Comparison of ENCODE assay signal across 28 mouse cellular contexts in genomic region chr1:117113918-117114317, GRCm38 (mm10).
"Had no signal": no experiment of that assay in that cellular context is flagged by ENCODE, and none has a peak within 500 bp of the region (broad histone marks: within the 10 kb centered on the region; RNA-seq: fewer than 3 reads in every experiment).

No protein-coding gene starts in this region.

- H3K27me3 ChIP-seq: embryonic facial prominence, embryonic 12.5 days; embryonic facial prominence, embryonic 13.5 days; embryonic facial prominence, embryonic 15.5 days; forebrain, embryonic 12.5 days; forebrain, embryonic 13.5 days; forebrain, embryonic 15.5 days had no signal

- H3K27ac ChIP-seq: embryonic facial prominence, embryonic 10.5 days; embryonic facial prominence, embryonic 12.5 days; embryonic facial prominence, embryonic 13.5 days; embryonic facial prominence, embryonic 15.5 days; forebrain, embryonic 10.5 days; forebrain, embryonic 12.5 days; forebrain, embryonic 13.5 days; forebrain, embryonic 15.5 days; gastrocnemius, adult 2 months had no signal

- H3K4me2 ChIP-seq: embryonic facial prominence, embryonic 12.5 days; embryonic facial prominence, embryonic 13.5 days; embryonic facial prominence, embryonic 15.5 days; forebrain, embryonic 12.5 days; forebrain, embryonic 13.5 days; forebrain, embryonic 15.5 days had no signal

- H3K4me3 ChIP-seq: embryonic facial prominence, embryonic 10.5 days; embryonic facial prominence, embryonic 12.5 days; embryonic facial prominence, embryonic 13.5 days; embryonic facial prominence, embryonic 15.5 days; erythroblast, embryonic 14.5 days; forebrain, embryonic 10.5 days; forebrain, embryonic 12.5 days; forebrain, embryonic 13.5 days; forebrain, embryonic 15.5 days; gastrocnemius, adult 2 months had no signal

- H3K9me3 ChIP-seq: embryonic facial prominence, embryonic 10.5 days; embryonic facial prominence, embryonic 12.5 days; embryonic facial prominence, embryonic 13.5 days; embryonic facial prominence, embryonic 15.5 days; forebrain, embryonic 10.5 days; forebrain, embryonic 12.5 days; forebrain, embryonic 13.5 days; forebrain, embryonic 15.5 days had no signal

- H3K9ac ChIP-seq: embryonic facial prominence, embryonic 12.5 days; embryonic facial prominence, embryonic 13.5 days; embryonic facial prominence, embryonic 15.5 days; forebrain, embryonic 12.5 days; forebrain, embryonic 13.5 days; forebrain, embryonic 15.5 days; forebrain, postnatal 0 days had no signal

- H3K4me1 ChIP-seq: embryonic facial prominence, embryonic 10.5 days; embryonic facial prominence, embryonic 12.5 days; embryonic facial prominence, embryonic 13.5 days; embryonic facial prominence, embryonic 15.5 days; forebrain, embryonic 10.5 days; forebrain, embryonic 12.5 days; forebrain, embryonic 13.5 days; forebrain, embryonic 15.5 days had no signal

- DNase-seq: cerebellum, adult 2 months; cerebellum, adult 8-10 months; cerebellum, adult 9-10 months; cerebellum, adult 9-11 months; cerebellum, postnatal 10 days; cerebellum, postnatal 14 days; cerebellum, postnatal 25 days; cerebellum, postnatal 36 days; embryo, embryonic 11 days; forebrain, postnatal 0 days; gastrocnemius, adult 2 months; gastrocnemius, postnatal 10 days; gastrocnemius, postnatal 14 days; gastrocnemius, postnatal 25 days; gastrocnemius, postnatal 36 days; heart, adult 11 months; heart, adult 18-20 months had no signal

- ATAC-seq: forebrain, embryonic 13.5 days; forebrain, embryonic 14.5 days; forebrain, embryonic 15.5 days; forebrain, embryonic 16.5 days; forebrain, postnatal 0 days had no signal

- H3K36me3 ChIP-seq: embryonic facial prominence, embryonic 10.5 days; embryonic facial prominence, embryonic 12.5 days; embryonic facial prominence, embryonic 13.5 days; embryonic facial prominence, embryonic 15.5 days; forebrain, embryonic 10.5 days; forebrain, embryonic 12.5 days; forebrain, embryonic 15.5 days had no signal
